ENCODE assay signal across 15 mouse cellular contexts in genomic region chr11:80323255-80323654, GRCm38 (mm10). TPM values are rescaled to one million over a fixed set of nuclear protein-coding genes. Genes with fewer than 3 reads are reported as not detected.
DNase-seq lines count a peak whose midpoint lies in the region; ATAC-seq and TF ChIP-seq lines count a peak whose summit lies in the region.
"Had no signal": no experiment of that assay in that cellular context is flagged by ENCODE, and none has a peak within 500 bp of the region (broad histone marks: within the 10 kb centered on the region; RNA-seq: fewer than 3 reads in every experiment).

No protein-coding gene starts in this region.

- TF ChIP-seq CTCF in midbrain, postnatal 0 days (IDR thresholded peaks at IDR 0.05) = no peak

- H3K9me3 ChIP-seq in midbrain, embryonic 14.5 days (ENCODE audit: control insufficient read depth, low read length) = no peaks in the 10 kb centered on the region
- H3K9me3 ChIP-seq in midbrain, postnatal 0 days (ENCODE audit: low read length) = no peaks in the 10 kb centered on the region
- H3K9me3 ChIP-seq: embryonic facial prominence, embryonic 12.5 days; liver, embryonic 15.5 days; neural tube, embryonic 15.5 days had no signal

- no peak overlapping the region for H3K27ac ChIP-seq in midbrain, embryonic 14.5 days (replicated peaks; ENCODE audit: low read depth, low read length)
- no peak overlapping the region for H3K27ac ChIP-seq in midbrain, postnatal 0 days (ENCODE audit: low read depth, low read length)
- H3K27ac ChIP-seq: embryonic facial prominence, embryonic 12.5 days; liver, embryonic 15.5 days; macrophage; neural tube, embryonic 15.5 days had no signal

- whole genome bisulfite sequencing in midbrain, embryonic 14.5 days = 49% methylated on average over 13 of the region's 13 CpGs
- WGBS in midbrain, postnatal 0 days = 47% methylated on average over 13 of the region's 13 CpGs

- H3K4me2 ChIP-seq in midbrain, embryonic 14.5 days (ENCODE audit: low read length) = no peak overlapping the region
- no peak overlapping the region for H3K4me2 ChIP-seq in midbrain, postnatal 0 days (ENCODE audit: low read depth, low read length, poor library complexity, severe bottlenecking)
- H3K4me2 ChIP-seq: embryonic facial prominence, embryonic 12.5 days; liver, embryonic 15.5 days; neural tube, embryonic 15.5 days had no signal

- no peaks in the 10 kb centered on the region for H3K27me3 ChIP-seq in midbrain, embryonic 14.5 days (ENCODE audit: control insufficient read depth, insufficient read depth, low read length)
- H3K27me3 ChIP-seq in midbrain, postnatal 0 days (ENCODE audit: insufficient read depth, low read length) = no peaks in the 10 kb centered on the region
- H3K27me3 ChIP-seq: embryonic facial prominence, embryonic 12.5 days; liver, embryonic 15.5 days; neural tube, embryonic 15.5 days had no signal

- no peak overlapping the region; the same call in 1 of the 2 replicates for H3K9ac ChIP-seq in midbrain, embryonic 14.5 days (replicated peaks; ENCODE audit: low read length)
- no peak overlapping the region for H3K9ac ChIP-seq in midbrain, postnatal 0 days (replicated peaks; ENCODE audit: low read length, poor library complexity, severe bottlenecking)
- H3K9ac ChIP-seq: embryonic facial prominence, embryonic 12.5 days; liver, embryonic 15.5 days; neural tube, embryonic 15.5 days had no signal

- no peak for ATAC-seq in midbrain, embryonic 14.5 days (ENCODE audit: low FRiP score, low TSS enrichment)
- ATAC-seq in midbrain, postnatal 0 days (ENCODE audit: low FRiP score) = no peak
- peak; percentile 89 for ATAC-seq in granulocyte monocyte progenitor cell, adult 5-6 weeks (replicated peaks; ENCODE audit: poor library complexity, severe bottlenecking)
- ATAC-seq in megakaryocyte-erythroid progenitor cell, adult 5-6 weeks (replicated peaks; ENCODE audit: low FRiP score, low TSS enrichment, poor library complexity, severe bottlenecking) = peak; percentile 53; the same call in 1 of the 2 replicates
- ATAC-seq in erythroid progenitor cell, adult 5-6 weeks (replicated peaks; ENCODE audit: low FRiP score, poor library complexity, severe bottlenecking) = no peak

- peak; percentile 20 for DNase-seq in midbrain, embryonic 14.5 days
- no peak for DNase-seq in midbrain, postnatal 0 days (ENCODE audit: low spot score)
- DNase-seq in MN1 (ENCODE audit: low spot score) = no peak
- no peak for DNase-seq in embryo, embryonic 10.5 days (ENCODE audit: low spot score)
- DNase-seq: adrenal gland, postnatal 10 days; cerebellum, adult 2 months; heart, adult 11 months; heart, postnatal 10 days had no signal

- no peaks in the 10 kb centered on the region for H3K4me1 ChIP-seq in midbrain, embryonic 14.5 days (ENCODE audit: control insufficient read depth, insufficient read depth, low read length)
- H3K4me1 ChIP-seq in midbrain, postnatal 0 days (ENCODE audit: insufficient read depth, low read length) = no peaks in the 10 kb centered on the region
- H3K4me1 ChIP-seq: embryonic facial prominence, embryonic 12.5 days; liver, embryonic 15.5 days had no signal

- no peaks in the 10 kb centered on the region for H3K36me3 ChIP-seq in midbrain, embryonic 14.5 days (ENCODE audit: control insufficient read depth, insufficient read depth, low read length)
- H3K36me3 ChIP-seq in midbrain, postnatal 0 days (ENCODE audit: insufficient read depth, low read length) = no peaks in the 10 kb centered on the region
- H3K36me3 ChIP-seq: embryonic facial prominence, embryonic 12.5 days; liver, embryonic 15.5 days; neural tube, embryonic 15.5 days had no signal

- H3K4me3 ChIP-seq in midbrain, embryonic 14.5 days (replicated peaks; ENCODE audit: low read depth, low read length) = no peak overlapping the region
- no peak overlapping the region for H3K4me3 ChIP-seq in midbrain, postnatal 0 days (ENCODE audit: low read depth, low read length)
- H3K4me3 ChIP-seq: embryonic facial prominence, embryonic 12.5 days; liver, embryonic 15.5 days; neural tube, embryonic 15.5 days had no signal

RNA-seq across cellular contexts. Expression of gene Rhbdl3, which starts 22.5 kb away (rescaled TPM):
- polyA plus RNA-seq in midbrain, embryonic 14.5 days (2014; fragmentation: Nextera tagmentation; extraction: Ambion mirVana) = 7.3 and 12.2 TPM in 2 replicates
- 1.9 and 5.7 TPM in 2 replicates for total RNA-seq in midbrain, postnatal 0 days (2014; rRNA removed)
- 1.4 and 1.7 TPM in 2 replicates for polyA plus RNA-seq in midbrain, postnatal 0 days (2015; fragmentation: Nextera tagmentation; extraction: Ambion mirVana)
- total RNA-seq in granulocyte monocyte progenitor cell, adult 5-6 weeks (2014; fragmentation: Nextera tagmentation) = 1.1 and 1.2 TPM in 2 replicates
- 0.21 and 1.5 TPM in 2 replicates for total RNA-seq in granulocyte monocyte progenitor cell, adult 5-6 weeks (2017)
- 0.44 and 0.64 TPM in 2 replicates for total RNA-seq in megakaryocyte-erythroid progenitor cell, adult 5-6 weeks (2014; fragmentation: Nextera tagmentation)
- not detected in 2 replicates for total RNA-seq in megakaryocyte-erythroid progenitor cell, adult 5-6 weeks (2017)
- not detected in 2 replicates for total RNA-seq in erythroid progenitor cell, adult 5-6 weeks (2015; ENCODE audit: low replicate concordance)
- total RNA-seq in erythroid progenitor cell, adult 5-6 weeks (2017; ENCODE audit: low replicate concordance) = not detected in 2 replicates

RNA-seq across cellular contexts. Expression of gene 5730455P16Rik, which starts 54.6 kb away (rescaled TPM):
- polyA plus RNA-seq in midbrain, embryonic 14.5 days (2014; fragmentation: Nextera tagmentation; extraction: Ambion mirVana) = 26.3 and 40.1 TPM in 2 replicates
- 25.2 and 32.4 TPM in 2 replicates for total RNA-seq in midbrain, postnatal 0 days (2014; rRNA removed)
- polyA plus RNA-seq in midbrain, postnatal 0 days (2015; fragmentation: Nextera tagmentation; extraction: Ambion mirVana) = 37.4 and 50.6 TPM in 2 replicates
- 6.4 and 11.8 TPM in 2 replicates for total RNA-seq in granulocyte monocyte progenitor cell, adult 5-6 weeks (2014; fragmentation: Nextera tagmentation)
- 10.1 and 12.5 TPM in 2 replicates for total RNA-seq in granulocyte monocyte progenitor cell, adult 5-6 weeks (2017)
- 5.9 and 9.5 TPM in 2 replicates for total RNA-seq in megakaryocyte-erythroid progenitor cell, adult 5-6 weeks (2014; fragmentation: Nextera tagmentation)
- total RNA-seq in megakaryocyte-erythroid progenitor cell, adult 5-6 weeks (2017) = 8.3 and 13.8 TPM in 2 replicates
- 5.8 and 7.5 TPM in 2 replicates for total RNA-seq in erythroid progenitor cell, adult 5-6 weeks (2015; ENCODE audit: low replicate concordance)
- 4.5 and 5.8 TPM in 2 replicates for total RNA-seq in erythroid progenitor cell, adult 5-6 weeks (2017; ENCODE audit: low replicate concordance)

RNA-seq across cellular contexts. Expression of gene Zfp207, which starts 59.8 kb away (rescaled TPM):
- 222 and 237 TPM in 2 replicates for polyA plus RNA-seq in midbrain, embryonic 14.5 days (2014; fragmentation: Nextera tagmentation; extraction: Ambion mirVana)
- 243 and 245 TPM in 2 replicates for total RNA-seq in midbrain, postnatal 0 days (2014; rRNA removed)
- 131 and 147 TPM in 2 replicates for polyA plus RNA-seq in midbrain, postnatal 0 days (2015; fragmentation: Nextera tagmentation; extraction: Ambion mirVana)
- 278 and 343 TPM in 2 replicates for total RNA-seq in granulocyte monocyte progenitor cell, adult 5-6 weeks (2014; fragmentation: Nextera tagmentation)
- 250 and 268 TPM in 2 replicates for total RNA-seq in granulocyte monocyte progenitor cell, adult 5-6 weeks (2017)
- total RNA-seq in megakaryocyte-erythroid progenitor cell, adult 5-6 weeks (2014; fragmentation: Nextera tagmentation) = 282 and 353 TPM in 2 replicates
- 264 and 290 TPM in 2 replicates for total RNA-seq in megakaryocyte-erythroid progenitor cell, adult 5-6 weeks (2017)
- total RNA-seq in erythroid progenitor cell, adult 5-6 weeks (2015; ENCODE audit: low replicate concordance) = 426 and 462 TPM in 2 replicates
- total RNA-seq in erythroid progenitor cell, adult 5-6 weeks (2017; ENCODE audit: low replicate concordance) = 295 and 332 TPM in 2 replicates

Comparison
In these comparisons a context has a peak if more than half of its experiments do, and no peak if none do; other contexts are left out.
1. ATAC-seq: peak in granulocyte monocyte progenitor cell, adult 5-6 weeks (single experiment) and megakaryocyte-erythroid progenitor cell, adult 5-6 weeks (single experiment); none in midbrain, embryonic 14.5 days (single experiment), midbrain, postnatal 0 days (single experiment) and erythroid progenitor cell, adult 5-6 weeks (single experiment).